Mouse (Mus musculus): ENCODE data around the gene Rapgef4.
A peak's percentile ranks its signal among the peaks of the same experiment; 100 is the strongest.

Rapgef4 gene

DNA sequence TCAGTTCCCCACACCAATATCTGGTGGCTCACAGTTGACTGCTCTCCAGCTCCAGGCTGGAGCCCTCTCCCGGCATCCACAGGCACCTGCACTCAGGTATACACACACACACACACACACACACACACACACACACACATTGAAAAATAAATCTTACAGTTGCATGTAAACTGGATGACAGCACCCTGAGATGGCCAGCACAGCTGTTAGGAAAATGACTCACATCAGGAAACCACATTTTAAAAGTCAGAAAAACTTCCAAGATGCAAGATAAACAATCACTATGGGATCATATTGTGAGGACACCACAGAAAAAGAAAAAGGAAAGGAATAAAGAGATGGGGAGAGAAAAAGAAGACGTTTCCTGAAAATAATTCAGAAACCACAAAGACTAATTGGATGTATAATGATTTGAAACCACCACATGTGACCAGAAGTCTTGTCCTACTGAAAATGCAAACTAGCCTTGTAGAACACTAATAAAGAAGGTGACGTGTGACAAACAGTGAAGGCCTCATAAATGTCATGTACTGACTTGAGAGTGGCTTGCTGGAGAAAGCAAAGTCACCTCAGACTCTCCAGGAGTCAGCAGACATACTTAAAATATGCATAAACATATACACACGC lies 297.3 kb downstream of the Rapgef4 start:
- DNase-seq (ENCODE audit: low spot score), result no peak

- DNase-seq (ENCODE audit: low spot score), result no peak
Measured at GRCm38 (mm10) chr2:72280524-72280923, 299.5 kb downstream of the Rapgef4 start.

DNA sequence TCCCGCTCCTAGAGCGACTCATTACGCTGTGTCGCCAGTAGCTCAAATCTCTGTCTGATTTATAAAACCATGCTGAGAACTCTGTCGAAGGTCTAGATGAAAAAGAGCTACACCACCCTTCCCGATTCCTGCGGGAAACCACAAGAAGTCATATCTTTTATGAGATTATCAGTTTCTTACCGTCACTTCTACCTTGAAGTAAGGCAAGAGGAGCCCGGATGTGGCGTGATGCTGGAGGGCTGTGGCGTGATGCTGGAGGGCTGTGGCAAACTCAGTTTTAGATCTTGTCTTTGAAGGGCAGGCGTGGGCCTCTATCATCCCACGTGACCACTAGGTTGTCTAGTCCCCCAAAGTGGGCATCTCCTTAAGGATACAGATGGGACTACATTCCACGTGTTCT lies 300.9 kb downstream of the Rapgef4 start:
- no peak for DNase-seq (ENCODE audit: low spot score)

DNA sequence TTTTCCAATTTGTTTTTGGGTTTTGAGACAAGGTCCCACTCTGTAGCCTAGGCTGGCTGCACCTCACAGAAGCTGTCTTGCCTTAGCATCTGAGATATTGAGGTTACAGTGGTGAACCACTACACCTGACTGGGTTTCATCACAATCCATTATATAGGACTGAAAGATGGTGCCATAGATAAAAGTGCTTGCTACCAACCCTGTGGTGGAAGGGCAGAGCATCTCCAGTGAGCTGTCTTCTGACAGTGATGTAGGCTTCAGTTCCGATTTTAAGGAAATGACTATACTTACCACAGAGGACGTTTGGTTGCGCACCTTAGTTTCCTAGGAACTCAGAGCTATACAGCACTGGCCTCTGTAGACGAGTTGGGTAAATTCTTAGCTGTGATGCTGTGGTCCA lies 301.7 kb downstream of the Rapgef4 start:
- DNase-seq (ENCODE audit: low spot score), result no peak

DNA sequence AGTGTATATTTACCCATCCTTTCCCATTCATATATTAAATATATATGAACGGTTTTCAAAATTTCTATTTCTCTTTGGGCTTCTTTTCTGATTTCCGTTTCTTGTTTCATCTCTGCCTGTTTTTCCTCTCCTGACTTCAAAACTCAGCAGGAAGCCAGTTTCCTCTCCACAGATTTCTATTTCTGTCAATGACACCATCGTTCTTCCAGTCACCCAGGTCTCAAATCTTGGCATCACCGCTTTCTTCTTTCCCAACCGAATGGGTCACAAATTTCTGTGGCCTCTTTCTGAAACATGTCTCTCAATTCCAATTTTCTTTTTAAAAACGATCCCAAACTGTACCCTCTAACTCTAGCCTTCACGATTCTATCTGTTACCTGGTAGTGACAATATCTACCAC lies 303.6 kb downstream of the Rapgef4 start:
- no peak for DNase-seq (ENCODE audit: low spot score)

- DNase-seq (ENCODE audit: low spot score), result peak; percentile 82
Measured at GRCm38 (mm10) chr2:72285256-72285887, 304.3 kb downstream of the Rapgef4 start, which contains the start of gene Map3k20. Gene Map3k20, plus strand, starts transcription at chr2:72285637.

DNA sequence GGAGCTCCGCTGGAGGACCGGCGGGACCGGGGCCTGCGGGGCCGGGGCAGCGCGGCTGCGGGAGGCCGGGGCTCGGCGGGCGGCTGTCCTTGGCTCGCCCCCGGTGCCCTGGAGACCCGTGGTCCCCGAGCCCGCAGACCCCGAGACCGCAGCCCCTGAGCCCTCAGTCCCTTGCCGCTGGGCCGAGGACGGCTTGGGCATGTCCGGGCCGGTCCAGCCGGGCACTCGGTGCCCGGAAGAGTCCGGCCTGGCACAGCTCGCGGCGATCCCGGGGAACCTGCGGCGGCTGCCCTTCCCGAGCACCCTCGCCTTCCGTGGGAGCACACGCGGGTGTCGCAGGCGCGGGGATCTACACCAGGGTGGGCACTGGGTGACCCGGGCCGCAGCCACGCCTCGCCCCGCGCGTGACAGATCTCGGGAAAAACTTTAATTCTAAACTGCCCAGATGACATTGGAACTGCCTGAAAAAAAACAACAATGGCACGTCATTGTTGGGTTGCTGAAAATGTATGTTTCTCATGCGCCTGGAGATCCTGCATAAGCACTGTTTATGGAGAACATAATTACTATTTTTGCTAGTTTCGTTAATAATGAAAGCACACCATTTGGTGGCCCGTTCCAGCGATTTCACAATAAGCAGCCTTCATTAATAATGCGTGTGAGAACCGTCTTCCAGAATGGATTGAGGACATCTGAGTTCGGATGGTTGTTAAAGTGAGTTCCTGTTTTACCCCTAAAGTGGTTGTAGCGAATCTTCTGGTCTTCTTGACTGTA lies 305.0 kb downstream of the Rapgef4 start:
- DNase-seq (ENCODE audit: low spot score), result peak; percentile 64

DNA sequence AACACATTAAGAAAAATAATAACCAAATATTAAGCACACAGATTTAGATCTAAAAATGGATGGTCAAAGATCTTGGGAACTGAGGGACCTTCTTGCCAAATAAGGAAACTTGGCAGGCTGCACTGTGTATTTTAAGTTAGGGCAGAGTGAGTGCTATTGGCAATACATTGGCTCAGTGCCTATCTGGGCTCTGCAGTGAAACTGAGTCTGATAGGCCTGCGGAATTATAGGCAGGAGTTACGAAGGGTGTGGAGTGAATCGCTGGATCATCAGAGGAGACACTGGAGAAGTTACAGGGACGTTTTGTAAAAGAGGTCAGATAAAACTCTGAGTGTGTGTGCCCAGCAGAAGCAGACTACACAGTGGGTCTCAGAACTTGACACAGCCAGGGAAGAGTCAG lies 306.1 kb downstream of the Rapgef4 start:
- DNase-seq (ENCODE audit: low spot score), result no peak

DNA sequence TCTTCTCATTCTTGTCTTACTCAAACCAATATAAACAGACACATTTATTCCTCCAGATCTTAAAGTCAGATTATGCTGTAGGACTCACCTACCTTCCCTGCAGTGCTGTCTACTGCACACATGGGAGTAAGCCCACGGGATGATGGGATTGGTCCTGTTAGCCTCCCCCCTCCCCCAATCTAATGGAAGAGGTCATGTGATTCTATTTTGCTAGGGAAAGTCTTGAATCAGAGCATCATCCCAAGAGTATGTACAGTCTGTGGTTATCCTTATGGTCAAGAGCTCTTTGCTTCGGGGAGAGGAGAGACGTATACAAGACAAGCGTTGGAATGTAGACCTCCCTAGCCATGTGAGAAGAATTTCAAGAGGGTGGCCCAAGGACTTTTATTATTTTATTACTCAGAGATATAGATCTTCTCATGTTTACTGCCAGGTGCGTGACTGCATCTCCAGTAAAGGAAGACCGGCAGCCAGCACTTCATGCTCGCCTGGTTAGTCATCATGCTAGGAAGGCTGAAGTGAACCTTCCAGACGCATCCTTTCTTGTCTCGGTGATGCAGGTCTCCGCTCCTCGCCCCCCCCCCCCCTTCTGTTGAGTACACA lies 308.0 kb downstream of the Rapgef4 start:
- no peak for DNase-seq (ENCODE audit: low spot score)

GRCm38 (mm10) chr2:72291103-72291502 lies 310.1 kb downstream of the Rapgef4 start:
- no peak for DNase-seq (ENCODE audit: low spot score)

- no peak for DNase-seq (ENCODE audit: low spot score)
Measured at GRCm38 (mm10) chr2:72292573-72292972, 311.5 kb downstream of the Rapgef4 start.

- DNase-seq (ENCODE audit: low spot score), result no peak
Measured at GRCm38 (mm10) chr2:72294994-72295393, 314.0 kb downstream of the Rapgef4 start.

- DNase-seq (ENCODE audit: low spot score), result no peak
Measured at GRCm38 (mm10) chr2:72296984-72297715, 316.1 kb downstream of the Rapgef4 start.

- no peak for DNase-seq (ENCODE audit: low spot score)
Measured at GRCm38 (mm10) chr2:72297716-72298082, 316.7 kb downstream of the Rapgef4 start.

GRCm38 (mm10) chr2:72298406-72298805 lies 317.4 kb downstream of the Rapgef4 start:
- DNase-seq (ENCODE audit: low spot score), result no peak

DNA sequence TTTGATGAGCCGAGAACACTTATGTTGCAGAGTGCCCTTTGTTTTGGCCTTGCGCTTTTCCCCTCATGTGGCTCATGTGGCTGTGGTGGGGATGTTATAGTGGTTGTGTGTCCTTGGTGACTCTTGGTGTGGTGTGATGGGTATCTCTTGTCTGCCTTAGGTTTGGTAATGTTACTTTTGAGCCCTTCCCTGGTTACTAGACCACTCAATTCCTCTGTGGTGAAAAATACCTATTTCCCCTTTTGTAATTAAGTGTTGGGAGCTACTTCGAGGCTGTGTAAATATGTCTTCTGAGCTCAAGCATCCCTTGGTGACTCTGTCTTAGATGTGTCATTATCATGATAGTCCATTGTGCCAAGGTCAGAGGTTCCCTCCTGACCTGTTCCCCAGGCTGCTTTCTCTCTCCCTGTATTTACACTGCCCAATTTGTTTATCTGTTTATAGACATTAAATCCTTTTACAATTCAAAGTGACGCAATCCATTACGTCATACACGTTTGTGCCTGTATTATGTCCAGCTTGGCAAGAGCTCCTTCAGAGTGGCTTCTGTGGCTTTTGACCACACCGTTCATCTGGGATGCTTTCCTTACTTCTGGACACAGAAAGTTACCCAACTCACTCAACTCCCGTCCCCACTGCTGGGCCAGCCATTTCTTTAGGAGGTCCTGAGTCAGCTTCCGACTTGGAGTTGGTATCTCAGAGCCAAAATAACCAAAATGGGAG lies 320.3 kb downstream of the Rapgef4 start:
- DNase-seq (ENCODE audit: low spot score), result no peak

- no peak for DNase-seq (ENCODE audit: low spot score)
Measured at GRCm38 (mm10) chr2:72305738-72306137, 324.7 kb downstream of the Rapgef4 start.
